Mouse (Mus musculus) G1E (cell line): ENCODE results near the gene Acot2.

Source experiments
- CTCF ChIP-seq: IDR thresholded peaks from 2 replicates; pipeline ENCODE4 v1.5.1; 2012; ENCODE audit warnings: low read depth, low read length, inconsistent platforms, mixed read lengths
- GATA1 ChIP-seq: IDR thresholded peaks from 2 replicates; pipeline ENCODE4 v1.6.1; 2012; ENCODE audit warnings: borderline replicate concordance, low read length, inconsistent platforms, mixed read lengths
- POLR2AphosphoS5 ChIP-seq: IDR thresholded peaks from 2 replicates; pipeline ENCODE4 v1.6.1; 2012; ENCODE audit warnings: low read depth, low read length, inconsistent platforms; ENCODE audit not compliant: insufficient replicate concordance
- TAL1 ChIP-seq: conservative IDR thresholded peaks from 2 replicates; pipeline ENCODE4 v1.6.1; 2012; ENCODE audit warnings: low read depth, low read length, inconsistent platforms, mixed read lengths

DNA sequence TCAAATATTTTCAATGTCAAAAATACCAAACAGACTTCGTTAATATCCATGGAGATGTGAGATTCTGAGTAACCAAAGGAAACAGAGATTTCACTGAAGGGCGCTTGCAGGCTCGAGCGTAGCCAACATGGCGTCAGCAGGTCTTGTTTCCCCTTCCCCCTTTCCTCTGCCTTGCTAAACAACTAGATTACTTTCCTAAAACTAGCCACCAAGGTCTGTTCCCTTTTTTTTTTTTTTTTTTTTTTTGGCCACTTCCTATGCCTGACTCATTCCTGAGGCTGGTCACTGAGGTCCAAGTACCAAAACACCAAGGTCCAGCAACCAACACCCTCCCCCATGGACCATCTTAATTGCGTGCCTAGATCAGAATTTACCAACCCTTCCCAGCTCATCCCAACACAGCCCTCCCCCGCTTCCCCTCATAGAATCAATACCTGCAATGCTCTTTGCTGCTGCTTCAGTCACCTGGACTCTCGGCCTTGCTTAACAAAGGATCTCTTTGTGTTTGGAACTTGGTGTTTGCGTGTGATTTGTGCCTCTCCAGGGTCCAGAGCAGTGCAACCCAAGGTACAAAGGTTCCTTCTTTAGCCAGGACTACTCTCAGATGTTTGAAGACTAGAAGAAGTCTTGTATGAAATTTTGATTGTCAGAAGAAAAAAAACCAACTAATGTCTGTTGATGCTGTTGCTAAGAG lies 35.5 kb downstream of the Acot2 start:
- TF ChIP-seq TAL1 (no peak), CTCF (no peak), GATA1 (no peak), POLR2AphosphoS5 (no peak)
